Comparison of ENCODE assay signal across 15 mouse cellular contexts in genomic region chr1:162136328-162136727, GRCm38 (mm10).
DNase-seq lines count a peak whose midpoint lies in the region; ATAC-seq and TF ChIP-seq lines count a peak whose summit lies in the region.
"Had no signal": no experiment of that assay in that cellular context is flagged by ENCODE, and none has a peak within 500 bp of the region (broad histone marks: within the 10 kb centered on the region; RNA-seq: fewer than 3 reads in every experiment).

No protein-coding gene starts in this region.

- H3K36me3 ChIP-seq in forebrain, embryonic 15.5 days: no peaks in the 10 kb centered on the region
- no peaks in the 10 kb centered on the region for H3K36me3 ChIP-seq in forebrain, embryonic 14.5 days (ENCODE audit: control insufficient read depth, insufficient read depth, low read length)
- H3K36me3 ChIP-seq in stomach, embryonic 16.5 days (ENCODE audit: control insufficient read depth, insufficient read depth, low read length): no peaks in the 10 kb centered on the region
- H3K36me3 ChIP-seq in stomach, postnatal 0 days (ENCODE audit: control insufficient read depth, insufficient read depth, low read length): no peaks in the 10 kb centered on the region
- no peaks in the 10 kb centered on the region for H3K36me3 ChIP-seq in limb, embryonic 10.5 days
- no peaks in the 10 kb centered on the region for H3K36me3 ChIP-seq in midbrain, embryonic 16.5 days (ENCODE audit: control insufficient read depth, insufficient read depth, low read length)
- H3K36me3 ChIP-seq: heart, embryonic 12.5 days had no signal

- no peak overlapping the region for H3K9ac ChIP-seq in forebrain, embryonic 15.5 days (replicated peaks)
- no peak overlapping the region for H3K9ac ChIP-seq in forebrain, embryonic 14.5 days (ENCODE audit: low read length)
- no peak overlapping the region for H3K9ac ChIP-seq in stomach, embryonic 16.5 days (ENCODE audit: low read length)
- no peak overlapping the region for H3K9ac ChIP-seq in stomach, postnatal 0 days (ENCODE audit: low read length)
- H3K9ac ChIP-seq in midbrain, embryonic 16.5 days (ENCODE audit: low read depth, low read length): no peak overlapping the region
- H3K9ac ChIP-seq: heart, embryonic 12.5 days had no signal

- TF ChIP-seq EP300 in stomach, postnatal 0 days (optimal IDR thresholded peaks at IDR 0.05): no peak

- ATAC-seq in forebrain, embryonic 15.5 days (replicated peaks): peak; percentile 21
- ATAC-seq in forebrain, embryonic 14.5 days: no peak
- no peak for ATAC-seq in stomach, embryonic 16.5 days (ENCODE audit: insufficient read depth, low FRiP score)
- ATAC-seq in stomach, postnatal 0 days (ENCODE audit: low FRiP score, low TSS enrichment): no peak
- peak; percentile 55; the same call in 1 of the 2 replicates for ATAC-seq in midbrain, embryonic 16.5 days
- no peak for ATAC-seq in CD4-positive, CD25-positive, alpha-beta regulatory T cell, adult 4 months

- peaks cover 22% of the 10 kb centered on the region for H3K4me1 ChIP-seq in forebrain, embryonic 15.5 days
- H3K4me1 ChIP-seq in forebrain, embryonic 14.5 days (ENCODE audit: control insufficient read depth, insufficient read depth, low read length): no peaks in the 10 kb centered on the region
- H3K4me1 ChIP-seq in stomach, embryonic 16.5 days (ENCODE audit: control insufficient read depth, insufficient read depth, low read length): no peaks in the 10 kb centered on the region
- H3K4me1 ChIP-seq in stomach, postnatal 0 days (replicated peaks; ENCODE audit: control insufficient read depth, insufficient read depth): no peaks in the 10 kb centered on the region
- peaks cover 22% of the 10 kb centered on the region for H3K4me1 ChIP-seq in limb, embryonic 10.5 days
- peaks cover 7% of the 10 kb centered on the region; the same call in 1 of the 2 replicates for H3K4me1 ChIP-seq in midbrain, embryonic 16.5 days (ENCODE audit: control insufficient read depth, insufficient read depth, low read length)
- H3K4me1 ChIP-seq: heart, embryonic 12.5 days had no signal

- TF ChIP-seq CTCF in stomach, postnatal 0 days (IDR thresholded peaks at IDR 0.05; ENCODE audit: low read depth): no peak

- H3K4me3 ChIP-seq in forebrain, embryonic 15.5 days: no peak overlapping the region
- H3K4me3 ChIP-seq in forebrain, embryonic 14.5 days (ENCODE audit: low read depth, low read length): no peak overlapping the region
- no peak overlapping the region for H3K4me3 ChIP-seq in stomach, embryonic 16.5 days (replicated peaks; ENCODE audit: low read length)
- no peak overlapping the region for H3K4me3 ChIP-seq in stomach, postnatal 0 days (ENCODE audit: low read depth, low read length)
- H3K4me3 ChIP-seq in limb, embryonic 10.5 days: no peak overlapping the region
- H3K4me3 ChIP-seq in midbrain, embryonic 16.5 days (ENCODE audit: low read depth, low read length): no peak overlapping the region
- H3K4me3 ChIP-seq: heart, embryonic 12.5 days had no signal

- whole genome bisulfite sequencing in forebrain, embryonic 15.5 days: 24% methylated on average over 4 of the region's 4 CpGs
- 28% methylated on average over 4 of the region's 4 CpGs for WGBS in forebrain, embryonic 14.5 days
- WGBS in stomach, embryonic 16.5 days: 29% methylated on average over 4 of the region's 4 CpGs
- 26% methylated on average over 4 of the region's 4 CpGs for WGBS in stomach, postnatal 0 days
- 68% methylated on average over 4 of the region's 4 CpGs for WGBS in limb, embryonic 10.5 days
- 21% methylated on average over 4 of the region's 4 CpGs for WGBS in midbrain, embryonic 16.5 days

- H3K27ac ChIP-seq in forebrain, embryonic 15.5 days (replicated peaks): no peak overlapping the region; the same call in 1 of the 2 replicates
- H3K27ac ChIP-seq in forebrain, embryonic 14.5 days (ENCODE audit: low read depth, low read length): no peak overlapping the region
- 0 out of 2 replicates have a peak overlapping the region, but pooled peaks have one; percentile 42 for H3K27ac ChIP-seq in stomach, embryonic 16.5 days (ENCODE audit: low read length)
- no peak overlapping the region for H3K27ac ChIP-seq in stomach, postnatal 0 days (replicated peaks)
- peak overlapping the region; percentile 74 for H3K27ac ChIP-seq in limb, embryonic 10.5 days
- no peak overlapping the region for H3K27ac ChIP-seq in midbrain, embryonic 16.5 days (ENCODE audit: low read length)

- H3K27me3 ChIP-seq in forebrain, embryonic 15.5 days: no peaks in the 10 kb centered on the region
- H3K27me3 ChIP-seq in forebrain, embryonic 14.5 days (replicated peaks; ENCODE audit: control insufficient read depth, insufficient read depth, low read length): no peaks in the 10 kb centered on the region
- no peaks in the 10 kb centered on the region for H3K27me3 ChIP-seq in stomach, embryonic 16.5 days (ENCODE audit: control insufficient read depth, insufficient read depth, low read length)
- no peaks in the 10 kb centered on the region for H3K27me3 ChIP-seq in stomach, postnatal 0 days (ENCODE audit: control insufficient read depth, insufficient read depth, low read length)
- no peaks in the 10 kb centered on the region for H3K27me3 ChIP-seq in limb, embryonic 10.5 days (ENCODE audit: low read depth, poor library complexity, severe bottlenecking)
- no peaks in the 10 kb centered on the region for H3K27me3 ChIP-seq in midbrain, embryonic 16.5 days (ENCODE audit: control insufficient read depth, insufficient read depth, low read depth, low read length)
- H3K27me3 ChIP-seq: heart, embryonic 12.5 days had no signal

- no peak for DNase-seq in forebrain, embryonic 14.5 days (ENCODE audit: low spot score)
- DNase-seq in stomach, postnatal 0 days (ENCODE audit: low spot score): no peak
- DNase-seq in limb, embryonic 10.5 days (ENCODE audit: low spot score): no peak
- no peak for DNase-seq in thymus, postnatal 36 days
- DNase-seq: adrenal gland, postnatal 14 days; cerebellum, postnatal 10 days; kidney, adult 11 months; kidney, postnatal 10 days; lung, adult 18-20 months; lung, postnatal 4 days had no signal

- H3K9me3 ChIP-seq in forebrain, embryonic 15.5 days: no peaks in the 10 kb centered on the region
- H3K9me3 ChIP-seq in forebrain, embryonic 14.5 days (replicated peaks; ENCODE audit: control insufficient read depth, low read length): no peaks in the 10 kb centered on the region
- H3K9me3 ChIP-seq in stomach, embryonic 16.5 days (replicated peaks; ENCODE audit: control insufficient read depth, low read length): no peaks in the 10 kb centered on the region
- H3K9me3 ChIP-seq in stomach, postnatal 0 days (ENCODE audit: control insufficient read depth, low read length): no peaks in the 10 kb centered on the region
- no peaks in the 10 kb centered on the region for H3K9me3 ChIP-seq in limb, embryonic 10.5 days (replicated peaks)
- H3K9me3 ChIP-seq in midbrain, embryonic 16.5 days (replicated peaks; ENCODE audit: control insufficient read depth, low read length, poor library complexity, severe bottlenecking): no peaks in the 10 kb centered on the region
- H3K9me3 ChIP-seq: heart, embryonic 12.5 days had no signal

- no peak overlapping the region for H3K4me2 ChIP-seq in forebrain, embryonic 15.5 days (replicated peaks)
- no peak overlapping the region for H3K4me2 ChIP-seq in forebrain, embryonic 14.5 days (ENCODE audit: low read length)
- no peak overlapping the region for H3K4me2 ChIP-seq in stomach, embryonic 16.5 days (ENCODE audit: low read depth, low read length)
- H3K4me2 ChIP-seq in stomach, postnatal 0 days (replicated peaks; ENCODE audit: low read depth): no peak overlapping the region
- no peak overlapping the region for H3K4me2 ChIP-seq in midbrain, embryonic 16.5 days (ENCODE audit: low read length)
- H3K4me2 ChIP-seq: heart, embryonic 12.5 days had no signal

Comparison
In these comparisons a context has a peak if more than half of its experiments do, and no peak if none do; other contexts are left out.
1. ATAC-seq: peak in forebrain, embryonic 15.5 days (single experiment) and midbrain, embryonic 16.5 days (single experiment); none in forebrain, embryonic 14.5 days (single experiment), stomach, embryonic 16.5 days (single experiment), stomach, postnatal 0 days (single experiment) and CD4-positive, CD25-positive, alpha-beta regulatory T cell, adult 4 months (single experiment).
2. H3K27ac ChIP-seq: peak in stomach, embryonic 16.5 days (single experiment) and limb, embryonic 10.5 days (single experiment); none in forebrain, embryonic 15.5 days (single experiment), forebrain, embryonic 14.5 days (single experiment), stomach, postnatal 0 days (single experiment) and midbrain, embryonic 16.5 days (single experiment).